Mouse (Mus musculus): ENCODE results near the gene Chchd10. TPM values are rescaled to one million over a fixed set of nuclear protein-coding genes. Genes with fewer than 3 reads are reported as not detected.

The Chchd10 gene
- polyA plus RNA-seq, 1 experiment from 2014 or later: 5.7 TPM

DNA sequence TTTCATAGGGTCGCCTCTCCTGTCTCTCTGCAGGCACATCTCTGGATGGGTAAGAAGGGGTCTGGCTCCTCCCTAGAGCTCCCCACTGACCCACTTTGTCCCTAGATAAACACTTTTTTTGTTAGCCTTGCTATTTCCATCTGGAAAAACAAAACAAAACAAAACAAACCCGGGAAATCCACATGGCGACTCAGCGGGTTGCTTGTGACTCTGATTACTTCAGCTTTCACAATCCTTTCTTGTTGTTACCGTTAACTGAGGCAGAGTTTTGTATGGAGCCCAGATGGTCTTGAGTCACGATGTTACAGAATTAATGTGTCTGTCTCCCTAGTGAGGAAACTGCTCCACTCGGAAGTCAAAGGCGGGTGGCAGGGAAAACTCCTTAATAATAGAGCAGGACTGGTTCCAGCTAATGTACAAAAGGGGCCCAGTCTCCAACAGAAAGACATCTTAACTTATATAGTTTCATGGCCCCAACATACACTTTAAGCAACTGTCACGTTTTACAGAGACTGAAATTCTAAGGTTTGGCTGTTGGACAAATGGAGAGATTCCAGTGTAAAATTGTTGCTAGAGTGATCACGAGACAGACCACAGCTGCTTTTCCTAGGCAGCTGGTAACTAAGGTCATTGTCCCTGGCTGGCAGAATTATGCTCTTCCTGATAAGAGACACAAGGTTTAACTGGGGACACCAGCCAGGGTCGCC lies 11.3 kb downstream of the Chchd10 start:
- Histone ChIP-seq H3K36me3 (no peaks in the 10 kb centered on the region), H3K4me3 (no peak overlapping the region), H3K4me1 (peaks cover 9% of the 10 kb centered on the region; the same call in 1 of the 2 replicates), H3K27ac (replicated peaks) (0 out of 2 replicates have a peak overlapping the region, but pooled peaks have one; percentile 25), H3K9ac (replicated peaks) (no peak overlapping the region), H3K9me3 (no peaks in the 10 kb centered on the region), H3K27me3 (peaks cover 24% of the 10 kb centered on the region), H3K4me2 (replicated peaks) (no peak overlapping the region)
- ATAC-seq (ENCODE audit: low FRiP score, low read depth): no peak
- WGBS: 27% methylated on average over 11 of the region's 11 CpGs

GRCm38 (mm10) chr10:75945213-75945612 lies 12.3 kb downstream of the Chchd10 start:
- Histone ChIP-seq H3K36me3 (no peaks in the 10 kb centered on the region), H3K27me3 (peaks cover 22% of the 10 kb centered on the region), H3K9ac (replicated peaks) (no peak overlapping the region), H3K4me2 (replicated peaks) (no peak overlapping the region), H3K4me1 (peaks cover 9% of the 10 kb centered on the region; the same call in 1 of the 2 replicates), H3K4me3 (no peak overlapping the region), H3K27ac (replicated peaks) (no peak overlapping the region), H3K9me3 (no peaks in the 10 kb centered on the region)
- WGBS: 92% methylated on average over 7 of the region's 7 CpGs
- no peak for ATAC-seq (ENCODE audit: low FRiP score, low read depth)

DNA sequence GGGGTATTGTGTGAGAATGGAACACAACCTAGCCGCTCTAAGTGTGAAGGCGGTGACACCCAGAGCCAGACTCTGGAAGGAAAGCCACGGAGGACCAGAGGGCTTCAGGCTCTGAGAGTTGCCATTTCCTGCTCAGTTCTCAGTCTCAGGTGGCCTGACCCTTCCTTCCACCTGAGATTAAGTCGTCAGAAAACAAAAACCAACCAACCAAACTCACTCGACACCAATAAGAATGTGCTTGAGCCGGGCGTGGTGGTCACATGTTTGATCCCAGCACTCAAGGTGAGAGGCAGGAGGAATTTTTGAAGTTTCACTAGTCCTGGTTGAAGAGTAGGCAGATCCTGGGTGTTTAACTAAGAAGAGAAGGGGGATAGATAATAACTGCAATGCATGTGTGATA lies 13.0 kb downstream of the Chchd10 start:
- ATAC-seq (ENCODE audit: low FRiP score, low read depth): no peak
- peaks cover 24% of the 10 kb centered on the region for H3K27me3 ChIP-seq
- peaks cover 15% of the 10 kb centered on the region for H3K4me1 ChIP-seq
- H3K36me3 ChIP-seq: no peaks in the 10 kb centered on the region
- no peak overlapping the region for H3K27ac ChIP-seq (replicated peaks)
- no peaks in the 10 kb centered on the region for H3K9me3 ChIP-seq
- WGBS: 88% methylated on average over 7 of the region's 7 CpGs
- no peak overlapping the region for H3K4me3 ChIP-seq
- no peak overlapping the region for H3K9ac ChIP-seq (replicated peaks)
- H3K4me2 ChIP-seq (replicated peaks): no peak overlapping the region

DNA sequence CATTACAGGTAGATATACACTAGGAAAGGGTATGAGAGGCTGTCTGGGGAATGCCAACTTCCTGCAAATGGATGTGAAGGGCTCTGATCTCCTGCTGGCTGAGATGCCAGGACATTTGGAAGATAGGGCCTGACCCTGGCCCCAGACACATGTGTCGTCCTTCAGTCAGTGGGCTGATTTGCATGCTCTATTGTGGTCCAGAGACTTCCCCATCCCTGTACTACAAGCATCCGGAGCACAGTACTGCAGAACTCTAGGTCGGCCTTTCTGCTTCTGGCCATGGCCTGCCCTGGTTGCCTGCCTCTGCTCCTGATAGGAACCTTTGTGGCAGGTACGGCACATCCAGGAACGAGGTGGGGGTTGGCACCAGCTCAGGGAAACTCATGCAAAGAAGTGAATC lies 15.1 kb downstream of the Chchd10 start:
- H3K9me3 ChIP-seq: no peaks in the 10 kb centered on the region
- peaks cover 24% of the 10 kb centered on the region for H3K27me3 ChIP-seq
- 82% methylated on average over 5 of the region's 5 CpGs for WGBS
- H3K36me3 ChIP-seq: no peaks in the 10 kb centered on the region
- no peak overlapping the region for H3K27ac ChIP-seq (replicated peaks)
- no peak overlapping the region for H3K4me3 ChIP-seq
- H3K9ac ChIP-seq (replicated peaks): no peak overlapping the region
- no peak for ATAC-seq (ENCODE audit: low FRiP score, low read depth)
- H3K4me1 ChIP-seq: peaks cover 20% of the 10 kb centered on the region
- H3K4me2 ChIP-seq (replicated peaks): no peak overlapping the region

- ATAC-seq (ENCODE audit: low FRiP score, low read depth): no peak
- H3K27ac ChIP-seq (replicated peaks): no peak overlapping the region
- no peak overlapping the region for H3K9ac ChIP-seq (replicated peaks)
- H3K4me1 ChIP-seq: peaks cover 16% of the 10 kb centered on the region
- no peak overlapping the region for H3K4me2 ChIP-seq (replicated peaks)
- no peaks in the 10 kb centered on the region for H3K36me3 ChIP-seq
- H3K4me3 ChIP-seq: no peak overlapping the region
- peaks cover 24% of the 10 kb centered on the region for H3K27me3 ChIP-seq
- no peaks in the 10 kb centered on the region for H3K9me3 ChIP-seq
- WGBS: 83% methylated on average over 22 of the region's 22 CpGs
Observed at GRCm38 (mm10) chr10:75949053-75950045, 16.4 kb downstream of the Chchd10 start.

DNA sequence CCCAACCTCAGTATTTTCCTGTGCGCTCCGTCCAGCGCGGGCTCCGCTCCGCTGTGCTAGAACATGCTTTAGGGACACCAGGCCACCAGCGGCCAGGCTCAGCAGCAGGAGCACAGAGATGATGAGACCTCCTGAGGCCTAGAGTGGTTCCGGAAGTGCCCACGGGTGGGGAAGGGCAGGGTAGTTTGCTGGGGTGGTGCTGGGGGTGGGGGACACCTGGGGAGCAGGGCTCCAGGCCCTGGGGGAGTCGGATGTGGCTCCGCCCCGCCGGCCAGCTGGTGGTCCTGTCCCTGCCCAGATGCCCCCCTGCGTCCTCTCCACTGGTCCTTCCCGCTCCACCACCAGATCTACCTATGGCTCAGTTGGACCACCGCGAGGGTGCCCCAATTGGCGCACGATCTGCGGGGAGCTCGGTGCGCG lies 17.9 kb downstream of the Chchd10 start:
- Histone ChIP-seq H3K27ac (replicated peaks) (no peak overlapping the region), H3K36me3 (no peaks in the 10 kb centered on the region), H3K4me2 (replicated peaks) (peak overlapping the region; percentile 84), H3K27me3 (peaks cover 28% of the 10 kb centered on the region), H3K9ac (replicated peaks) (peak overlapping the region; percentile 57), H3K4me3 (peak overlapping the region; percentile 44), H3K4me1 (peaks cover 13% of the 10 kb centered on the region), H3K9me3 (no peaks in the 10 kb centered on the region)
- 2% methylated on average over 23 of the region's 23 CpGs for WGBS
- ATAC-seq (ENCODE audit: low FRiP score, low read depth): peak; percentile 71

DNA sequence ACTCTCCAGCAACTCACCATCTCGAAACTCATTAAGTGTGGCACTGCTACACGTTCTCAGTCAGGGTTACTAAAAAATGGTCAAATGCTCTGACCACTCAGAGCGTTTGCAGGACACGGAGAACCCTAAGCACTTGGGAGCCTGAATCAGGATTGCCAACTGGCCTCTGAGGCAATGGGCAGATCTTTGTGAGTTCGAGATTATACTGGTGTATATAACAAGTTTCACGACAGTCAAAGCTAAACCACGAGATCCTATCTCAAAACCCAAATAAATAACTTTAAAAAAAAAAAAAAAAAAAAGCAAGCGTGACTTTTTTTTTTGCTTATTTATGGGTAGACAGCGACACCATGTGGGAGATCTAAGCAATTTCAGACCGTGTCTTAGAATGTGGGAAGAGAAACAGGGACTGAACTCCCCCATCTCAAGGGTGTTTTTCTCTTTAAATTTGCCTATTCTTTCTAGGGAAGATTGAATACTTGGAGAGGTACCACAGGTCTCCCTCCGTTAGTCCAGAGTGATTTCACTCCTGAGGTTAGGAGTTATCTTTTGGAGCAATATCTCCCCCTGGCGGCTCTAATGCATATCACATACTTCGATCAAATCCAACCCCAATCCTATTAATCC lies 18.6 kb downstream of the Chchd10 start:
- Histone ChIP-seq H3K27me3 (peaks cover 28% of the 10 kb centered on the region), H3K9ac (replicated peaks) (peak overlapping the region; percentile 57), H3K4me2 (replicated peaks) (peak overlapping the region; percentile 84), H3K9me3 (no peaks in the 10 kb centered on the region), H3K4me1 (peaks cover 13% of the 10 kb centered on the region), H3K27ac (replicated peaks) (no peak overlapping the region), H3K36me3 (no peaks in the 10 kb centered on the region), H3K4me3 (peak overlapping the region; percentile 44)
- no peak; the same call in 1 of the 2 replicates for ATAC-seq (ENCODE audit: low FRiP score, low read depth)
- WGBS: 5% methylated on average over 13 of the region's 13 CpGs

DNA sequence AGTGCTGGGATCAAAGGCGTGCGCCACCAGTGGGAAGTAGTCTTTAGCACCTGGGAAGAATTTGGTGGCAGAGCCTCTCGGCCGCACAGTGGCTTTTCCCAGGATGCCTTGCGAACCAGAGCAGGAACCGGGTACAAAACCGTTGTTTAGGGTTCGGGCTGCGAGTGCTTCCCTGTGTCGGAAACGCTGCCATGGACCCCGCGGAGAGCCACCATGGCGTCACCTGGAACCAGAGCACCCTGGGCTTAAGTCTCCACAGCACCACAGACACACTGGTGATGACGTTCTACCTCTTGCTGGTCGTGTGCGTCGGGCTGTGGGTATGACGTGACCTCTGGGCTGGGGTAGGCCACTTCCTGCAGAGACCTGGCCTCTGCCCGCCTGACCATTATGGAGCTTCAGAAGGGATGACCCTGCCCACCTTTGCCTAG lies 21.5 kb downstream of the Chchd10 start, which contains the start of gene Gm5134:
TSS of gene Gm5134 (plus strand) at position 134 of the 431 bp plus-strand sequence.
- H3K27ac ChIP-seq (replicated peaks): no peak within 1 kb of the TSS
- ATAC-seq (ENCODE audit: low FRiP score, low read depth): no peak
- H3K4me1 ChIP-seq: peaks cover 13% of the 10 kb centered on the region
- peak within 1 kb of the TSS; percentile 44 for H3K4me2 ChIP-seq (replicated peaks)
- H3K9ac ChIP-seq (replicated peaks): no peak within 1 kb of the TSS
- no peaks in the 10 kb centered on the region for H3K36me3 ChIP-seq
- peak within 1 kb of the TSS; percentile 20; the same call in 1 of the 2 replicates for H3K4me3 ChIP-seq
- no peaks in the 10 kb centered on the region for H3K9me3 ChIP-seq
- H3K27me3 ChIP-seq: peaks cover 16% of the 10 kb centered on the region
- 28% methylated on average over 20 of the region's 20 CpGs for WGBS

- Histone ChIP-seq H3K9me3 (no peaks in the 10 kb centered on the region), H3K27me3 (no peaks in the 10 kb centered on the region), H3K9ac (replicated peaks) (no peak overlapping the region), H3K4me2 (replicated peaks) (no peak overlapping the region), H3K27ac (replicated peaks) (no peak overlapping the region), H3K4me1 (0 out of 2 replicates have a peak, but pooled peaks cover 4% of the 10 kb centered on the region), H3K4me3 (no peak overlapping the region), H3K36me3 (no peaks in the 10 kb centered on the region)
- 93% methylated on average over 10 of the region's 10 CpGs for WGBS
- ATAC-seq (ENCODE audit: low FRiP score, low read depth): no peak
Observed at GRCm38 (mm10) chr10:75973846-75974245, 40.9 kb downstream of the Chchd10 start.

DNA sequence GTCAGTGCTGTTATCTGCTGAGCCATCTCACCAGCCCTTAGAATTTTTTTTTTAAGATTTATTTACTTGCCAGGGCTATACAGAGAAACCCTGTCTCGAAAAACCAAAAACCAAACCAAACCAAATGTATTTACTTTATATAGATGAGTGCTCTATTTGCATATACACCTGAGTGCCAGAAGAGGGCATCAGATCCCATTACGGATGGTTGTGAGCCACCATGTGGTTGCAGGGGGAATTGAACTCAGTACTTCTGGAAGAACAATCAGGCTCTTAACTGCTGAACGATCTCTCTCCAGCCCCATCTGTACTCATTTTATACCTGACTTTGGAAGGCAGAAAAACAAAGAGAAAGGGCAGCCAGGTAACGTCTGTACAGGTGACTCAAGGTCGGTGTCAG lies 42.3 kb downstream of the Chchd10 start:
- Histone ChIP-seq H3K4me1 (0 out of 2 replicates have a peak, but pooled peaks cover 4% of the 10 kb centered on the region), H3K4me2 (replicated peaks) (no peak overlapping the region), H3K4me3 (no peak overlapping the region), H3K9ac (replicated peaks) (no peak overlapping the region), H3K27me3 (no peaks in the 10 kb centered on the region), H3K27ac (replicated peaks) (no peak overlapping the region), H3K36me3 (no peaks in the 10 kb centered on the region), H3K9me3 (no peaks in the 10 kb centered on the region)
- 78% methylated on average over 5 of the region's 5 CpGs for WGBS
- ATAC-seq (ENCODE audit: low FRiP score, low read depth): no peak

- Histone ChIP-seq H3K9ac (replicated peaks) (no peak overlapping the region), H3K36me3 (no peaks in the 10 kb centered on the region), H3K4me1 (0 out of 2 replicates have a peak, but pooled peaks cover 4% of the 10 kb centered on the region), H3K4me2 (replicated peaks) (no peak overlapping the region), H3K27ac (replicated peaks) (no peak overlapping the region), H3K27me3 (no peaks in the 10 kb centered on the region), H3K9me3 (no peaks in the 10 kb centered on the region), H3K4me3 (no peak overlapping the region)
- no peak for ATAC-seq (ENCODE audit: low FRiP score, low read depth)
- WGBS: 47% methylated on average over 10 of the region's 10 CpGs
Observed at GRCm38 (mm10) chr10:75978119-75978834, 45.3 kb downstream of the Chchd10 start.

All from midbrain, embryonic 12.5 days (tissue).